Mouse (Mus musculus) mature B cell (primary cell): Measurements from ENCODE around the gene Majin.

Experiments used
- in situ Hi-C: fragments of 300-500 bp; cut with MboI; formaldehyde crosslinking; loops from 2 replicates; pipeline ENCODE4 v1.14.3; 2019

Majin gene

GRCm38 (mm10) chr19:6227864-6228263 is 43.7 kb downstream of the Majin start:
- in situ Hi-C loops: no loop called here

- in situ Hi-C loops: no loop called here
Measured at GRCm38 (mm10) chr19:6230411-6230810, 46.2 kb downstream of the Majin start.

- in situ Hi-C loops: no loop called here
Measured at GRCm38 (mm10) chr19:6231036-6231435, 46.8 kb downstream of the Majin start.

- in situ Hi-C loops: no loop called here
Measured at GRCm38 (mm10) chr19:6233647-6234046, 49.5 kb downstream of the Majin start.

DNA sequence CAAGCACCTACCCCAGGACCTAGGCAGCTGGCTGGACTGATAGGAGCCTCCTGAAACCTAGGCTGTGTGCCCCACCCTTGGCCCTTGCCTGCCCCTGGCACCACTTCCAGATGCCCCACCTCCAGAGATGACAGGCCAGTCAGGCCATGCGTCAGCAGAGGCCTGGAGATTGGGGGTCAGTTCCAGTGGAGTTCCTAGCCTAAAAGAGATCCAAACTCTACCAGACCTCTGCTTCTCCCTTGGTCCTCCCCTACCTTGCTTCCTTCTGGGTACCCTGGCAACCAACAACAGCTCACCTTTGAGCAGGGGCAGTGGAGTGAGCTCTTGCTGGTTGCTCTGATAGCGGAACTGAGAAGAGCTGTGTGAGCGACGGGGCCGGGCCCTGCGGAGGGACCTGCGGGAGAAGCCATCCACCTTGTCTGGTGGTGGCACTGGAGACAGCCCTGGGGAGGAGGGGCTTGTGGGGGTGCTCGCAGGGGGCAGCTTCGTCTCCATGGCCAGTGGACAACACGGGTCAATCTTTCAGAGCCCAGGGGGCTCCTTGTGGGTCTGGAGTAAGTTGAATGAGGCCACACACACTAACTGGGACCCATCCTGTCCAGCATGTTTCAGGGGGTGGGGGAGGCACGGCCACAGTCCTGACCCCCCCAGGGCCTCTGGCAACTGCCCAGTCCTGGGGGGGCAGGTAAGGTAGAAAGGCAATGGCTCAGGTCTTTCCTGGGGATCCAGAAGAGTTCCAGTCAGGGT is 50.3 kb downstream of the Majin start:
- in situ Hi-C loops: no loop called here

GRCm38 (mm10) chr19:6235084-6236052 is 51.2 kb downstream of the Majin start, which contains the start of gene Ppp2r5b:
Ppp2r5b (minus strand) TSS chr19:6235872.
- in situ Hi-C loops: no loop called here

- in situ Hi-C loops: no loop called here
Measured at GRCm38 (mm10) chr19:6236053-6236441, 51.9 kb downstream of the Majin start.

DNA sequence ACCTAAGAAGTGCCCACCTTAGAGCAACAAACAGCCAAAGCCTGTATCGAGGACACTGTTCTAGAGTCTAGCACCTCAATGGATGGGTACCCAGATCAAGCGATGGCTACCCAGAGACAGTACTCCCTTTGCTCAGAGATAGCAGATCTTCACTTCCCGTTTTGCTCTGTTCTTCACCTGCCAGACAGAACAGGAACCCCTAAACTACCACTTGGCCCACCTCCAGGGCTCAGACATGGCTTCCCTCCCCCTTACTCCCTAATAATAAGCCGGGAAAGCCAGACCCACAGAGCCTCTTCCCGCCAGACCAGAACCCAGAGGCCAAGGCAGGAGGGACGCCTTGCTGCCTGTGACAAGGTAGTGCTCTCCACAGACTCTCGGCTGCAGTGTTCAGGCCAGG is 52.7 kb downstream of the Majin start:
- in situ Hi-C loops: no loop called here

DNA sequence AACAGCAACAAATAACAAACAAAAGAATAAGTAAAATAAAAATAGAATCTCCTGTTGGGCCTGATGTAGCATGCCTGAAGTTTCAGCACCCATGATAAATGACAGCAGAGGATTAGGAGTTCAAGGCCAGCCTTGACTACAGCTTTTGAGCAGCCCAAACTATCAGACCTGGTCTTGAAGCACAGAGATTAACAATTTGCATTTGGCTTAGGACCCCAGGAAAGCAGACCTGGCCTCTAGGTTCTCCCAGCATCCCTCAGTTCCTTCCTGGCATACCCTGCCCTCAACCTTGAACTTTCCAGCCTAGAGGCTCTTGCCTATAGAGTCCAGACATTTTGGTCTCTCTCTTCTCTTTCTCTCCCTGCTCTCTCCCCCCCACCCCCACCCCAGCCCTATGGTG is 54.6 kb downstream of the Majin start:
- in situ Hi-C loops: no loop called here

DNA sequence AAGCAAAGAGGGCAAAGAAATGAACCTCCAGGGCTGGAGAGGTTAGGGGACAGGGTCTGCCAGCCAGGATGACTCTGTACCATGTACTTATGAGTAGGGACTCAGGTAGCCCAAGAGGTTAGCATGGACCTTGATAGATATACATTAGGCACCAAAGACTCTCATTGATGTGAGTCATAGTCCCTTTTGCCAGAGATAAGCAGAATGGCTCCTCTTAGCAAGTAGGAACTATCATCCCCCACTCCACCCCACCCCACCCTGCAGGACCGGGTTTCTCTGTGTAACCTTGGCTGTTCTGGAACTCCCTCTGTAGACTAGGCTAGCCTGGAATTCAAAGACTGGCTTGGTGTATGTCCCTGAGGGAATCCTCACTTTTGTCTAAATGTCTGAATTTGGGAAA is 55.9 kb downstream of the Majin start:
- in situ Hi-C loops: no loop called here

GRCm38 (mm10) chr19:6240725-6241124 is 56.5 kb downstream of the Majin start:
- in situ Hi-C loops: no loop called here

- in situ Hi-C loops: no loop called here
Measured at GRCm38 (mm10) chr19:6241274-6242107, 57.3 kb downstream of the Majin start, which contains the start of gene Atg2a. Atg2a (plus strand) TSS chr19:6241668.

DNA sequence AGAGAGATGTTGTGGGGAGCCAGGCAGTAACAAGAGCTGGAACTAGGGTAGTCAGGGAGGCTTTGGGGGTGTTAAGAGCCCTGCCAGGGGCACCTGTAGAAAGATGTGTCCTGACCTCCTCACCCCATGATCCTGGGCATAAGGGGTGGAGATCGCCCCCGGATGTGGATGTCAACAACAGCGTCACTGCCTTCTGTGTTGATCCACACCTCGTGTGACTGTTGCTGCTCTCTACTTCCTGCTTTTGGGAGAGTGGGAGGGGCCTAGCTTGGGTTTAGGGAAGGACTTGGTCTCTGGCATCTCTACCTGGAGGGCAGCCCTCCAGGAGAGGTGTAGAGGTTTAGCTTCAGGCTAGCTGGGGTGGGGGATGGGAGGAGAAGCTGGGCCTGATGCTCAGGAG is 58.1 kb downstream of the Majin start:
- in situ Hi-C loops: no loop called here

DNA sequence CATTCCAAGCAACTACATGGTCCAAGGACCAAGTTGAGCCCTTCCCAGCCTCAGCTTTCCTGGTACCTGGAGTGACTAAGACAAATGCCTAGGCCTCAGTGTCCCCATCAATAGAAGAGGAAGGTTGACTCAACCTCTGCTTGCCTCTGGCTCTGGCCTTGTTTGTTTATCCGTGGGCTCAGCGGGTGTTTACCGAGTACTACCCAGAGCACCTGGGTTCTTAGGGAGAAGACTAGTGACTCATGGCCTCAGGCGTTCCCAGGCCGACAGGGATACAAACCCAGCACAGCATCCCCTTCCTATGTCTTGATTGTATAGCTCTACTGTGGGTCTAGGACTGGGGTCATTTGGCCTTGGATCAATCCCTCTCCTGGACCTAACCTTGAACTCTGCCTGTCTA is 59.0 kb downstream of the Majin start:
- in situ Hi-C loops: no loop called here

- in situ Hi-C loops: no loop called here
Measured at GRCm38 (mm10) chr19:6245806-6246205, 61.6 kb downstream of the Majin start.

GRCm38 (mm10) chr19:6247526-6248300 is 63.5 kb downstream of the Majin start:
- in situ Hi-C loops: no loop called here

- in situ Hi-C loops: no loop called here
Measured at GRCm38 (mm10) chr19:6253021-6253420, 68.8 kb downstream of the Majin start.

- in situ Hi-C loops: no loop called here
Measured at GRCm38 (mm10) chr19:6260428-6260827, 76.2 kb downstream of the Majin start.

GRCm38 (mm10) chr19:6260946-6261345 is 76.8 kb downstream of the Majin start:
- in situ Hi-C loops: no loop called here

GRCm38 (mm10) chr19:6261379-6261778 is 77.2 kb downstream of the Majin start:
- in situ Hi-C loops: no loop called here

- in situ Hi-C loops: no loop called here
Measured at GRCm38 (mm10) chr19:6262222-6262621, 78.0 kb downstream of the Majin start.
